12 mouse cellular contexts compared by ENCODE assay signal in the genomic region with DNA sequence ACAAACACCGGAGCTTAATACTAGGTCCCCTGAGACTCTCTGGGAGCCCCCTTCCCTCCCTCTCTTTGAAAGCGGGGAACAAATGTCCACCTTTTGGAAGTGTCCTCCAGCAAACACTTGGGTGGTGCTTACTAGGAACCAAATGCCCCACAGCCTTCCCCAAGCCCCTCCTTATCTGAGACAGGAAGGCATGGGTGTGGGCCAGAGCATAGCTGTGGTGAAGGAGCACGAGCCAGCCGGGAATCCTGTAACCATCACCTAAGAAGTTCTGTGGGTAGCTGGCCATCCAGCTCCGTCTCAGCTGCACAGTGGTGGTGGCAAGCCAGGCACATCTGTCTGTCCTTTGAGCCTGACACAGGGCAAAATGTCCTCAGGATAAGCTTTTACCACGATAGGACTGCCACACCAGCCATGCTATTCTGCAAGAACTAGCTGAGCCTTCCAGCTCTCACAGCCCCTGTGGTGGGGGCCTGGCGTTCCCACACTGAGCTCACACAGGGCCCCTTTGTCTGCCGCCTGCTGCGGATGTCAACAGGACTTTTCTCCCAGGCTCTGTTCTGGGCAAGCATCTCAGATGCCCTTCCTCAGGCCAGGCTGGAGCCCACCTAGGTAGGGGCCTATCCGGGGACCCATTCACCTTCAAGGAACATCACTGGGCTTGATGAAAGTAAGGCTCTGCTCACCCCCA. TPM values are rescaled to one million over a fixed set of nuclear protein-coding genes. Genes with fewer than 3 reads are reported as not detected.
DNase-seq lines count a peak whose midpoint lies in the region; ATAC-seq and TF ChIP-seq lines count a peak whose summit lies in the region.
"Had no signal": no experiment of that assay in that cellular context is flagged by ENCODE, and none has a peak within 500 bp of the region (broad histone marks: within the 10 kb centered on the region; RNA-seq: fewer than 3 reads in every experiment).

No protein-coding gene starts in this region.

- H3K9ac ChIP-seq in kidney, postnatal 0 days (ENCODE audit: low read depth, low read length): no peak overlapping the region
- H3K9ac ChIP-seq in forebrain, embryonic 13.5 days: peak overlapping the region; percentile 54
- H3K9ac ChIP-seq in limb, embryonic 15.5 days: no peak overlapping the region

- H3K27me3 ChIP-seq in kidney, postnatal 0 days (ENCODE audit: insufficient read depth, low read length): no peaks in the 10 kb centered on the region
- H3K27me3 ChIP-seq in forebrain, embryonic 13.5 days: no peaks in the 10 kb centered on the region
- peaks cover 52% of the 10 kb centered on the region for H3K27me3 ChIP-seq in limb, embryonic 15.5 days

- DNase-seq in kidney, postnatal 0 days (ENCODE audit: low spot score): no peak
- DNase-seq in kidney, adult 8-10 months: no peak
- DNase-seq in yolk sac, embryonic 10.5 days (ENCODE audit: low spot score): no peak
- no peak for DNase-seq in adrenal gland, adult 2 months
- no peak for DNase-seq in natural killer cell, adult 2 months (ENCODE audit: low spot score in 2 of 2)

- no peak for TF ChIP-seq CTCF in kidney, postnatal 0 days (IDR thresholded peaks at IDR 0.05; ENCODE audit: low read depth)

- H3K4me1 ChIP-seq in kidney, postnatal 0 days (replicated peaks; ENCODE audit: insufficient read depth, low read length): peaks cover 32% of the 10 kb centered on the region
- H3K4me1 ChIP-seq in brown adipose tissue, adult 24 weeks (ENCODE audit: control insufficient read depth, insufficient read depth, insufficient read length, low read length): peaks cover 26% of the 10 kb centered on the region
- H3K4me1 ChIP-seq in forebrain, embryonic 13.5 days: peaks cover 77% of the 10 kb centered on the region
- H3K4me1 ChIP-seq in limb, embryonic 15.5 days: peaks cover 57% of the 10 kb centered on the region

- H3K4me3 ChIP-seq in kidney, postnatal 0 days (replicated peaks; ENCODE audit: low read depth, low read length): no peak overlapping the region
- H3K4me3 ChIP-seq in brown adipose tissue, adult 24 weeks (ENCODE audit: insufficient read depth, low read depth, low read length): peak overlapping the region; percentile 14
- no peak overlapping the region for H3K4me3 ChIP-seq in forebrain, embryonic 13.5 days
- H3K4me3 ChIP-seq in limb, embryonic 15.5 days: no peak overlapping the region

- no peak overlapping the region for H3K4me2 ChIP-seq in kidney, postnatal 0 days (ENCODE audit: low read length)
- H3K4me2 ChIP-seq in forebrain, embryonic 13.5 days: peak overlapping the region; percentile 53
- peak overlapping the region; percentile 3; the same call in 1 of the 2 replicates for H3K4me2 ChIP-seq in limb, embryonic 15.5 days

- 34% methylated on average over 10 of the region's 10 CpGs for WGBS in kidney, postnatal 0 days
- WGBS in forebrain, embryonic 13.5 days: 13% methylated on average over 10 of the region's 10 CpGs
- 29% methylated on average over 10 of the region's 10 CpGs for WGBS in limb, embryonic 15.5 days

- ATAC-seq in kidney, postnatal 0 days (replicated peaks; ENCODE audit: low FRiP score, low read depth): no peak
- ATAC-seq in forebrain, embryonic 13.5 days: no peak
- ATAC-seq in limb, embryonic 15.5 days (ENCODE audit: insufficient number of reproducible peaks, low FRiP score, low TSS enrichment, low read depth): no peak

- no peaks in the 10 kb centered on the region for H3K9me3 ChIP-seq in kidney, postnatal 0 days (replicated peaks; ENCODE audit: low read length)
- no peaks in the 10 kb centered on the region for H3K9me3 ChIP-seq in forebrain, embryonic 13.5 days (replicated peaks)
- no peaks in the 10 kb centered on the region for H3K9me3 ChIP-seq in limb, embryonic 15.5 days

- no peaks in the 10 kb centered on the region for H3K36me3 ChIP-seq in kidney, postnatal 0 days (ENCODE audit: insufficient read depth, low read length)
- H3K36me3 ChIP-seq in forebrain, embryonic 13.5 days (ENCODE audit: poor library complexity, severe bottlenecking): no peaks in the 10 kb centered on the region
- no peaks in the 10 kb centered on the region for H3K36me3 ChIP-seq in limb, embryonic 15.5 days

- H3K27ac ChIP-seq in kidney, postnatal 0 days: peak overlapping the region; percentile 32; the same call in 1 of the 2 replicates
- H3K27ac ChIP-seq in brown adipose tissue, adult 24 weeks (replicated peaks; ENCODE audit: low read depth, low read length): peak overlapping the region; percentile 83
- peak overlapping the region; percentile 85 for H3K27ac ChIP-seq in forebrain, embryonic 13.5 days
- H3K27ac ChIP-seq in limb, embryonic 15.5 days: peak overlapping the region; percentile 72

RNA-seq across cellular contexts. Expression of a gene that starts 2.1 kb away (rescaled TPM):
- 19.9 and 21.6 TPM in 2 replicates for polyA plus RNA-seq in kidney, postnatal 0 days (2015; fragmentation: Nextera tagmentation; extraction: Ambion mirVana)
- 6.4 and 7.1 TPM in 2 replicates for polyA plus RNA-seq in brown adipose tissue, adult 24 weeks (2012; ENCODE audit: insufficient read depth, insufficient read length, missing spikeins)
- polyA plus RNA-seq in forebrain, embryonic 13.5 days (2015; fragmentation: Nextera tagmentation; extraction: Ambion mirVana): 29.2 and 30.8 TPM in 2 replicates
- 28.5 and 33.5 TPM in 2 replicates for polyA plus RNA-seq in limb, embryonic 15.5 days (2015; fragmentation: Nextera tagmentation; extraction: Ambion mirVana)
- 1 to 10 TPM; 1.9 to 3.6 TPM for total RNA-seq in adrenal gland, adult 2 months (2021)
- 12.0 and 19.0 TPM in 2 replicates for polyA plus RNA-seq in adrenal gland, adult 2 months (2012; rRNA removed)

RNA-seq across cellular contexts. Expression of a gene that starts 18.3 kb away (rescaled TPM):
- polyA plus RNA-seq in kidney, postnatal 0 days (2015; fragmentation: Nextera tagmentation; extraction: Ambion mirVana): 10.8 and 12.0 TPM in 2 replicates
- polyA plus RNA-seq in brown adipose tissue, adult 24 weeks (2012; ENCODE audit: insufficient read depth, insufficient read length, missing spikeins): 1.8 and 6.0 TPM in 2 replicates
- 0.66 and 0.78 TPM in 2 replicates for polyA plus RNA-seq in forebrain, embryonic 13.5 days (2015; fragmentation: Nextera tagmentation; extraction: Ambion mirVana)
- 8.9 and 10.0 TPM in 2 replicates for polyA plus RNA-seq in limb, embryonic 15.5 days (2015; fragmentation: Nextera tagmentation; extraction: Ambion mirVana)
- total RNA-seq in adrenal gland, adult 2 months (2021): 10 to 100 TPM; 21.9 to 24.2 TPM
- 51.3 and 60.0 TPM in 2 replicates for polyA plus RNA-seq in adrenal gland, adult 2 months (2012; rRNA removed)

RNA-seq across cellular contexts. Expression of a gene that starts 32.9 kb away (rescaled TPM):
- 74.0 and 82.3 TPM in 2 replicates for polyA plus RNA-seq in kidney, postnatal 0 days (2015; fragmentation: Nextera tagmentation; extraction: Ambion mirVana)
- polyA plus RNA-seq in brown adipose tissue, adult 24 weeks (2012; ENCODE audit: insufficient read depth, insufficient read length, missing spikeins): 15.4 and 19.0 TPM in 2 replicates
- 95.4 and 104 TPM in 2 replicates for polyA plus RNA-seq in forebrain, embryonic 13.5 days (2015; fragmentation: Nextera tagmentation; extraction: Ambion mirVana)
- polyA plus RNA-seq in limb, embryonic 15.5 days (2015; fragmentation: Nextera tagmentation; extraction: Ambion mirVana): 114 and 117 TPM in 2 replicates
- 10 to 100 TPM; 36.3 to 57.4 TPM for total RNA-seq in adrenal gland, adult 2 months (2021)
- 37.5 and 38.2 TPM in 2 replicates for polyA plus RNA-seq in adrenal gland, adult 2 months (2012; rRNA removed)

RNA-seq across cellular contexts. Expression of a gene that starts 36.0 kb away (rescaled TPM):
- 0.29 and 0.43 TPM in 2 replicates for polyA plus RNA-seq in kidney, postnatal 0 days (2015; fragmentation: Nextera tagmentation; extraction: Ambion mirVana)
- polyA plus RNA-seq in brown adipose tissue, adult 24 weeks (2012; ENCODE audit: insufficient read depth, insufficient read length, missing spikeins): not detected in 2 replicates
- not detected in 2 replicates for polyA plus RNA-seq in forebrain, embryonic 13.5 days (2015; fragmentation: Nextera tagmentation; extraction: Ambion mirVana)
- not detected in 2 replicates for polyA plus RNA-seq in limb, embryonic 15.5 days (2015; fragmentation: Nextera tagmentation; extraction: Ambion mirVana)
- total RNA-seq in adrenal gland, adult 2 months (2021): not detected
- not detected in 2 replicates for polyA plus RNA-seq in adrenal gland, adult 2 months (2012; rRNA removed)
- total RNA-seq: common myeloid progenitor, adult 5-6 weeks; MEL had no signal
- polyA plus RNA-seq: spleen, adult 2 months had no signal

RNA-seq across cellular contexts. Expression of a gene that starts 40.1 kb away (rescaled TPM):
- 0.28 and 0.62 TPM in 2 replicates for polyA plus RNA-seq in kidney, postnatal 0 days (2015; fragmentation: Nextera tagmentation; extraction: Ambion mirVana)
- polyA plus RNA-seq in brown adipose tissue, adult 24 weeks (2012; ENCODE audit: insufficient read depth, insufficient read length, missing spikeins): not detected in 2 replicates
- 0.21 TPM in 1 of 2 replicates, not detected in the other for polyA plus RNA-seq in forebrain, embryonic 13.5 days (2015; fragmentation: Nextera tagmentation; extraction: Ambion mirVana)
- polyA plus RNA-seq in limb, embryonic 15.5 days (2015; fragmentation: Nextera tagmentation; extraction: Ambion mirVana): 0.81 TPM in 1 of 2 replicates, not detected in the other
- total RNA-seq in adrenal gland, adult 2 months (2021): not detected
- 0.15 and 0.16 TPM in 2 replicates for polyA plus RNA-seq in adrenal gland, adult 2 months (2012; rRNA removed)
- total RNA-seq: common myeloid progenitor, adult 5-6 weeks; left cerebral cortex, postnatal 25 days had no signal

Comparison
In these comparisons a context has a peak if more than half of its experiments do, and no peak if none do; other contexts are left out.
1. H3K27ac ChIP-seq: peak in every context shown above with its lines; median percentile 85 in forebrain, embryonic 13.5 days; 83 in brown adipose tissue, adult 24 weeks; 72 in limb, embryonic 15.5 days; 32 in kidney, postnatal 0 days.